Mouse (Mus musculus) CH12.LX (cell line): ENCODE data around the gene Rfc5. TPM values are rescaled to one million over a fixed set of nuclear protein-coding genes. Genes with fewer than 3 reads are reported as not detected.

Source experiments
- DNase-seq: peaks from one replicate; pipeline ENCODE4 v3.0.0-alpha.2; 2013; ENCODE audit errors: extremely low read depth
- H3K27ac ChIP-seq: 2 replicates; pipeline ENCODE4 v1.5.1; 2012; ENCODE audit warnings: low read depth, mild to moderate bottlenecking, control low read depth, moderate library complexity; ENCODE audit not compliant: insufficient read depth
- H3K27me3 ChIP-seq: replicated peaks from 2 replicates; pipeline ENCODE3; 2012; ENCODE audit warnings: inconsistent platforms
- H3K36me3 ChIP-seq, 2 experiments: replicated peaks in 1 of 2; 2 replicates each; pipeline versions ENCODE3 to v1.6.1; 2012; ENCODE audit warnings: inconsistent platforms in 1 of 2, low read length in 1 of 2, mild to moderate bottlenecking in 1 of 2, mixed read lengths in 1 of 2, moderate library complexity in 1 of 2; ENCODE audit not compliant: control insufficient read depth in 1 of 2, insufficient read depth in 1 of 2
- H3K4me1 ChIP-seq, 2 experiments: 2 replicates each; pipeline ENCODE4 v1.6.1; 2012; ENCODE audit warnings: inconsistent platforms in 1 of 2, moderate library complexity in 1 of 2; ENCODE audit not compliant: insufficient read depth in 2 of 2, control insufficient read depth in 1 of 2
- H3K4me2 ChIP-seq: 2 replicates; pipeline ENCODE4 v1.6.1; 2012; ENCODE audit warnings: low read depth, mild to moderate bottlenecking, control low read depth; ENCODE audit not compliant: poor library complexity, insufficient read depth, severe bottlenecking
- H3K4me3 ChIP-seq, 3 experiments: fragments of 150-350 bp in 1 of 3; sonication (generic) in 1 of 3; replicated peaks in 1 of 3; 2 replicates each; pipeline versions ENCODE3 to v1.5.1; 2011 to 2012; ENCODE audit warnings: low read depth in 2 of 3, low read length in 2 of 3, mild to moderate bottlenecking in 2 of 3, moderate library complexity in 2 of 3, control low read depth in 1 of 3, improper control_type of control experiment in 1 of 3, inconsistent platforms in 1 of 3, mixed read lengths in 1 of 3; ENCODE audit not compliant: poor library complexity in 1 of 3
- H3K79me2 ChIP-seq: replicated peaks from 2 replicates; pipeline ENCODE4 v1.6.1; 2012; ENCODE audit warnings: mild to moderate bottlenecking, moderate library complexity; ENCODE audit not compliant: control insufficient read depth, poor library complexity, insufficient read depth, severe bottlenecking; ENCODE audit errors: extremely low read depth
- H3K9ac ChIP-seq: 2 replicates; pipeline ENCODE4 v1.6.1; 2012; ENCODE audit warnings: low read depth, mild to moderate bottlenecking, control low read depth, moderate library complexity; ENCODE audit not compliant: insufficient read depth
- H3K9me3 ChIP-seq: replicated peaks from 2 replicates; pipeline ENCODE3; 2012; ENCODE audit warnings: low read length, inconsistent platforms, mixed read lengths
- ELF1 ChIP-seq: IDR thresholded peaks from 2 replicates; pipeline ENCODE4 v1.6.1; 2014; ENCODE audit warnings: low read depth, mild to moderate bottlenecking, inconsistent platforms, low read length, improper control_type of control experiment
- EP300 ChIP-seq: IDR thresholded peaks from 2 replicates; pipeline ENCODE4 v1.6.1; 2011; ENCODE audit warnings: low read length, improper control_type of control experiment
- HCFC1 ChIP-seq: IDR thresholded peaks from 2 replicates; pipeline ENCODE4 v1.6.1; 2012; ENCODE audit warnings: low read depth, mild to moderate bottlenecking, inconsistent platforms, low read length, improper control_type of control experiment
- IRF4 ChIP-seq: IDR thresholded peaks from 2 replicates; pipeline ENCODE4 v1.6.1; 2014; ENCODE audit warnings: low read depth, mild to moderate bottlenecking, inconsistent platforms, low read length, improper control_type of control experiment
- JUN ChIP-seq: IDR thresholded peaks from 2 replicates; pipeline ENCODE4 v1.6.1; 2011; ENCODE audit warnings: low read depth, mild to moderate bottlenecking, low read length, improper control_type of control experiment, moderate library complexity; ENCODE audit not compliant: insufficient read depth
- JUND ChIP-seq: conservative IDR thresholded peaks from 2 replicates; pipeline ENCODE4 v1.6.1; 2011; ENCODE audit warnings: low read depth, low read length, improper control_type of control experiment
- KAT2A ChIP-seq: IDR thresholded peaks from 2 replicates; pipeline ENCODE4 v1.6.1; 2012; ENCODE audit warnings: low read length, improper control_type of control experiment, inconsistent platforms; ENCODE audit not compliant: insufficient replicate concordance
- MAX ChIP-seq: IDR thresholded peaks from 2 replicates; pipeline ENCODE4 v1.6.1; 2011; ENCODE audit warnings: low read length, improper control_type of control experiment
- MAZ ChIP-seq: IDR thresholded peaks from 2 replicates; pipeline ENCODE4 v1.6.1; 2012; ENCODE audit warnings: low read depth, mild to moderate bottlenecking, inconsistent platforms, low read length, improper control_type of control experiment, moderate library complexity
- MYC ChIP-seq: IDR thresholded peaks from 2 replicates; pipeline ENCODE4 v1.6.1; 2011; ENCODE audit warnings: low read depth, mild to moderate bottlenecking, improper control_type of control experiment, low read length
- PAX5 ChIP-seq: IDR thresholded peaks from 2 replicates; pipeline ENCODE4 v1.6.1; 2012; ENCODE audit warnings: low read length, inconsistent platforms, mixed read lengths
- POLR2A ChIP-seq: IDR thresholded peaks from 2 replicates; pipeline ENCODE4 v1.6.1; 2011; ENCODE audit warnings: low read depth, mild to moderate bottlenecking, improper control_type of control experiment, low read length
- RAD21 ChIP-seq: IDR thresholded peaks from 2 replicates; pipeline ENCODE4 v1.6.1; 2011; ENCODE audit warnings: low read depth, mild to moderate bottlenecking, low read length, improper control_type of control experiment, moderate library complexity
- SMC3 ChIP-seq: IDR thresholded peaks from 2 replicates; pipeline ENCODE4 v1.6.1; 2011; ENCODE audit warnings: low read depth, low read length, improper control_type of control experiment
- TCF12 ChIP-seq: IDR thresholded peaks from 2 replicates; pipeline ENCODE4 v1.6.1; 2014; ENCODE audit warnings: low read depth, mild to moderate bottlenecking, inconsistent platforms, low read length, improper control_type of control experiment
- UBTF ChIP-seq: IDR thresholded peaks from 2 replicates; pipeline ENCODE4 v1.6.1; 2012; ENCODE audit warnings: low read depth, mild to moderate bottlenecking, inconsistent platforms, low read length, improper control_type of control experiment, moderate library complexity
- USF1 ChIP-seq: IDR thresholded peaks from 2 replicates; pipeline ENCODE4 v1.6.1; 2014; ENCODE audit warnings: low read depth, mild to moderate bottlenecking, inconsistent platforms, low read length, improper control_type of control experiment
- USF2 ChIP-seq: conservative IDR thresholded peaks from 2 replicates; pipeline ENCODE4 v1.6.1; 2011; ENCODE audit warnings: low read depth, low read length, improper control_type of control experiment
- ZMIZ1 ChIP-seq: IDR thresholded peaks from 2 replicates; pipeline ENCODE4 v1.6.1; 2012; ENCODE audit warnings: low read depth, mild to moderate bottlenecking, inconsistent platforms, low read length, improper control_type of control experiment
- dilution Hi-C: fragments of 300-500 bp; cut with MboI; formaldehyde crosslinking; loops from 2 replicates; pipeline ENCODE4 v1.14.3; 2020; ENCODE audit warnings: low sequenced_read_pairs; ENCODE audit not compliant: extremely low pct_unique_long_range_greater_than_20kb, extremely low pct_ligation_motif_present
- in situ Hi-C: fragments of 300-500 bp; cut with MboI; formaldehyde crosslinking; loops from 3 replicates; pipeline ENCODE4 v1.14.3; 2019; ENCODE audit warnings: low sequenced_read_pairs, low pct_ligation_motif_present, low pct_unique_long_range_greater_than_20kb, mixed read lengths
- polyA plus RNA-seq: library from polyadenylated mRNA; unstranded; fragments of >175 nt; gene quantifications from 2 replicates; pipeline ENCODE4 v1.2.1, GENCODE M21; 2012; ENCODE audit warnings: low read depth; ENCODE audit not compliant: insufficient read length
- total RNA-seq, 2 experiments: library from RNA; depleted of rRNA; stranded (reverse); fragments of 300-350 nt in 1 of 2; fragments of >200 nt in 1 of 2; gene quantifications; 2 replicates each; pipeline ENCODE4 v1.2.3; 2012 to 2014

The Rfc5 gene
- total and polyA plus RNA-seq, 3 experiments, result 137 to 221 (median 186) TPM

GRCm38 (mm10) chr5:117361590-117361989 lies 27.3 kb downstream of the Rfc5 start (continued):
- TF ChIP-seq MAX, result no peak

DNA sequence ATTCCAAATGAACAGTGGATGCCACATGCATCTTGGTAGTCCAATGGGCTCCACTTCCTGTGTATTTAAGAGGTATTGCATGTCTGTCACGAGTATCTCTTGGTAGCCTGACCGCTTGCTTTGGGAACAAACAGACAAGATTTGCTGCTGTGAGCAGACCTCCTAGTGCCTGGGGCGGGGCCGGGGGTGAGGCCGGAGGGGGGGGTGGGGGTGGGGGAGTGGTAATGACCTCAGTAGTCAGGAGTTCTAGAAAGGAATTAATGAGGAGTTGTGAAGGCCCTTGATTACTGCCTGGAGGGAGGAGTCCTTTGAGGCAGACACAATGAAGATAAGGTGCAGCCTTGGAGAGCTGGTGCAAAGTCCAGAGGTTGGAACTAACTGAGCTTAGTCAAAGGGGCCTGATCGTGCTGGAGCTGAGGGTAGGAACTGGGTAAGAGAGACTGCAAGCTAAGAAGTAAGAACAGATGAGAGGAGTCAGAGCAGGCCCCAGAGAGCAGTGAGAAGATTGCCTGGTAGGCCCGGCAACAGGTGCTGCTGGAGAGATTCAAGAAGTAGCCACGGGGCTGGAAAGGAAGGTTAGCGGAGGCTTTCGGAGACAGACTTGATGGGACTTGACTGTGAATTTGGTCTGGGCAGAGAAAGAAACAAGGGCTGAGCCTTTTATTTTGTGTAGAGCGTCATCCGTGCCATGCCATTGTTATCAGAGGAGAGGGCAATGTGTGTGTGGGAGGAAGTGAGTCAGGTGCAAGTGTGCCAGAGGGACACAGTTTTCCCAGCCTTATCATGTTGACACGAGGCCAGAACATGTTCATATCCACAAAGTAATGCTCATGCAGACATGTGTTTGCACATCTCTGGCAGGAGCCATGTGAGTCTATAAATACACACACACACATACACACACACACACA lies 28.0 kb downstream of the Rfc5 start:
- no peak for DNase-seq
- H3K79me2 ChIP-seq, result peaks cover 16% of the 10 kb centered on the region
- in situ Hi-C loops (no loop called here), dilution Hi-C loops (no loop called here)
- peaks cover 26 to 36% of the 10 kb centered on the region in 2 experiments for H3K36me3 ChIP-seq
- no peaks in the 10 kb centered on the region for H3K27me3 ChIP-seq
- H3K27ac ChIP-seq, result no peak overlapping the region
- TF ChIP-seq MAZ, result no peak
- no peak overlapping the region for H3K9ac ChIP-seq
- H3K9me3 ChIP-seq, result no peaks in the 10 kb centered on the region
- H3K4me1 ChIP-seq, result peaks cover 15 to 62% of the 10 kb centered on the region in 2 experiments
- no peak overlapping the region for H3K4me3 ChIP-seq
- H3K4me2 ChIP-seq, result no peak overlapping the region

GRCm38 (mm10) chr5:117360228-117360515 lies 28.7 kb downstream of the Rfc5 start:
- TF ChIP-seq USF2, result no peak
- TF ChIP-seq MYC, result no peak
- no peak for TF ChIP-seq KAT2A
- TF ChIP-seq ZMIZ1, result no peak
- no peak for TF ChIP-seq ELF1
- no peak for TF ChIP-seq RAD21
- no peak for TF ChIP-seq PAX5
- TF ChIP-seq MAX, result no peak
- no peak for TF ChIP-seq IRF4
- TF ChIP-seq JUND, result no peak
- TF ChIP-seq POLR2A, result no peak
- no peak for TF ChIP-seq HCFC1
- no peak for TF ChIP-seq JUN
- TF ChIP-seq EP300, result no peak
- no peak for TF ChIP-seq TCF12
- no peak for TF ChIP-seq USF1
- TF ChIP-seq UBTF, result no peak
- TF ChIP-seq MAZ, result no peak
- TF ChIP-seq SMC3, result no peak
- peaks cover 20 to 29% of the 10 kb centered on the region in 2 experiments for H3K36me3 ChIP-seq
- no peak overlapping the region for H3K9ac ChIP-seq
- H3K9me3 ChIP-seq, result no peaks in the 10 kb centered on the region
- H3K79me2 ChIP-seq, result peaks cover 16% of the 10 kb centered on the region
- no peak for DNase-seq
- H3K4me2 ChIP-seq, result no peak overlapping the region
- in situ Hi-C loops, result no loop called here
- no peak overlapping the region for H3K4me3 ChIP-seq
- H3K27me3 ChIP-seq, result no peaks in the 10 kb centered on the region
- H3K4me1 ChIP-seq, result peaks cover 18 to 69% of the 10 kb centered on the region in 2 experiments
- H3K27ac ChIP-seq, result no peak overlapping the region
- dilution Hi-C loops, result no loop called here
